Mouse (Mus musculus): ENCODE data around the gene Rhbdl3. TPM values are rescaled to one million over a fixed set of nuclear protein-coding genes. Genes with fewer than 3 reads are reported as not detected.
A peak's percentile ranks its signal among the peaks of the same experiment; 100 is the strongest.
"Not testable (repeated sequence)": the region's sequence is repeated elsewhere in the genome, so short reads cannot be mapped to it uniquely, and the experiment has no call there.

The Rhbdl3 gene
- total RNA-seq, 4 experiments from 2014 or later = 23.0 to 29.2 (median 24.2) TPM

GRCm38 (mm10) chr11:80312565-80312964 is 11.9 kb downstream of the Rhbdl3 start:
- no peak for DNase-seq (ENCODE audit: low spot score in 2 of 2)

DNA sequence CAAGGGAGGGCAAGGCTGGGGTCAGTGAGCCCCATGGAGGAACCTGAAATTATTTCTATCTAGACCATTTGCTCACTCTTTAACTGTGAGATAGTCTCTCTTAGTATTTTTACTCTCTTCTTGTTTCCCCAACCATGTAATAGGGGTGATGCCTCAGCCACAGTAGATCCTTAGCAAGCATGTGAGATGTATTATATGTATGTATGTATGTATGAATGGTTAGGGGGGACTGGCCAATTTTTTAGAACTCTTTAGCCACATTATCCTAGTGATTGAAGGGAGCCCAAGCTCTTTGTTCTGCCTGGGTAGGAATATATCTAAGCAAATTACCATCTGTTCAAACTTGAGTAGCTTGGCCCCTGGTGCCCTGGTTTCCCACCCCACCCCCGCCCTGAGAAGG is 12.8 kb downstream of the Rhbdl3 start:
- no peak for DNase-seq (ENCODE audit: low spot score in 2 of 2)

GRCm38 (mm10) chr11:80313944-80314343 is 13.2 kb downstream of the Rhbdl3 start:
- DNase-seq (ENCODE audit: low spot score in 2 of 2) = no peak

DNA sequence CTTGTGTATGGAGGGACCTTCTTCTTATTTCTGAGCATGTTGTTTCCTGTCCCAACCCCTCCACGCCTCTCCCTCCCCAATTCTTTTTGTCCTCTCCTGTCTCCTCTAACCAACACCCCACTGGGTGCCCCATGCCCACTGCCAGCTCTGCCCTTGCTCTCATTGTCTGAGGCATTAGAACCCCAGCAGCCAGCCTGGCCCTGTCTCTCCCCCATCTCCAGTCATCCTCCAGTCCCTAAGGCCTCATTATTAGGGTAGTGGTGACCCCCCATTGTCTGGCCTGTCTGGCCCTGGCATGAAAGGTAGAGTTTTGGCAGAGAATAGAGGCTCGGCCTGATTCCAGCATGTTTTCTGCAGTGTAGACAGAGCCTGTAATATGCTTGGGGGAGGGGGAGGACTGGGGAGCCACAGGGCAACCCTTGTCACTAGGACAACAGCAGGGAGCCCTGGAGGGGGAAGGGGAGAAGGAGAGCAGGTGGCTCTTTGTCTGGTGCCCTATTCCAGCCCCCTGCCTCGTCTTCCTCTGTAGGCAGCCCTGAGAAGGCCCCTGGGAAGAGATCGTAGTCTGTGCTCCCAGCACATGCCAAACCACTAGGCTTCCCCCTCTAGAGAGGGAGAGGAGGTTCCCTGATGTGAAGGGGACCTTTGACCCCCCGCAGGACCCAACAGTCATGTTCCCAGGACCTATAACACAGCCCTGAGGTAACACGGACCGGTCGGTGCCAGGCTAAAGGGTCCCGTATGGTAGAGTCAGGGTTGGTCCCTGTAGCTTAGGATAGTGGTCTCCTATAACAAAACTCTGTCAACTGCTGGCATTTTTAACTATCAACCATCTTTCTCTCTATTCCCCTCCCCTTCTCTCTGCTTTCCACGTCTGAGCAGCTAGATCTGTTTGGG is 15.3 kb downstream of the Rhbdl3 start:
- DNase-seq (ENCODE audit: low spot score in 2 of 2) = no peak

- DNase-seq (ENCODE audit: low spot score in 2 of 2) = no peak
These were observed 22.5 kb downstream of the Rhbdl3 start for GRCm38 (mm10) chr11:80323255-80323654.

- no peak for DNase-seq (ENCODE audit: low spot score in 2 of 2)
These were observed 23.9 kb downstream of the Rhbdl3 start for GRCm38 (mm10) chr11:80324636-80325035.

DNA sequence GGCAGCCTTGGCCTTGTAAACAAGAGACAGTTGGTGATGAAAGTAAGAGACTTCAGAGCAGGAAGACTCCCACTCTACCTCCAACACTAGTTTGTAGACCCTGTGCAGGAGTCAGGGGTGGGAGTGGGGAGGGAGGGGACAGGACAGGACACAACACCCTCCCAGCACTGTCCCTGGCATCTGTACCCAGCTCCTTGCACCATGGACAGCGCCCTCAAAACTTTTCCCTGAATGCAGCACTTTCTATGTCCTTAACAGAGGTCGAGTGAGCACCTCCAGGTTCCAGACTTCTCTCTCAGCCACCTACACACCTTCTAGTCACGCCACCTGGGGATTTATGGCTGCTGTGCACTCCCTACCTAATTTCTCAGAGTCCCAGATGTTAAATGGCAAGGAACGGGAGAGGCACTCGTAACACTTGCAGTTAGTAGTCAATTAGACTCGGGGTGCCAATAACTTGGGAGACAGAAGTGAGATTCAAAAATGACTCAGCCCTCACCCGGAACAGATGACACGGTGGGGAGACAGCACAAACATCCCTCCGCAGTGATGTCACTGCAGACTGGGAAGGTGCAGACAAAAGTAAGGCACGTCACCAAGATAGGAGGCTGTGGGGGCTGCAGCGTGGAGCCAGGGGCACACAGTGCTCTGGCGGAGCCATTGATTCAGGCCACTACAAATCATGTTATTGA is 32.1 kb downstream of the Rhbdl3 start:
- peak in 1 of 2 experiments; percentile 39 for DNase-seq (ENCODE audit: low spot score in 2 of 2)

GRCm38 (mm10) chr11:80335609-80336350 is 35.1 kb downstream of the Rhbdl3 start:
- DNase-seq (ENCODE audit: low spot score in 2 of 2) = no peak

- DNase-seq (ENCODE audit: low spot score in 2 of 2) = no peak
These were observed 35.6 kb downstream of the Rhbdl3 start for GRCm38 (mm10) chr11:80336351-80336730.

DNA sequence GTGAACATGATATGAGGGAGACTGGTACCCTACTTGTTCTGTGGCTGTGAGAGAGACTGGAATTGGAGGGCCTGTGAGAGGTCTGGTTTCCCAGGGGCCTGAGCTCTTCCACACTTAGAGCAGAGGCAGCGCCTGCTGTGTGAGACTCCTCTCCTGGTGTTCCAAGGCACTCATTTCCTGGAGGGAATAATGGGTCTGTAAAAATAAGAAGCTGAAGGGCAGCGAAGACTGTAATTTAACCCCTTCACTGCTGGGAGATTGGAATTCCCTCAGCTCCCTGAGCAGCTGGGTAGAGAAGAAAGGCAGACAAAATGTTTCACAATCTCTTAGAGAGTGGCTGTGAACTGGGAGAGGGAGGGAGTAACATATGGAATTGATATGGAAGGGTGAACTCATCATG is 41.8 kb downstream of the Rhbdl3 start:
- DNase-seq (ENCODE audit: low spot score in 2 of 2) = no peak

DNA sequence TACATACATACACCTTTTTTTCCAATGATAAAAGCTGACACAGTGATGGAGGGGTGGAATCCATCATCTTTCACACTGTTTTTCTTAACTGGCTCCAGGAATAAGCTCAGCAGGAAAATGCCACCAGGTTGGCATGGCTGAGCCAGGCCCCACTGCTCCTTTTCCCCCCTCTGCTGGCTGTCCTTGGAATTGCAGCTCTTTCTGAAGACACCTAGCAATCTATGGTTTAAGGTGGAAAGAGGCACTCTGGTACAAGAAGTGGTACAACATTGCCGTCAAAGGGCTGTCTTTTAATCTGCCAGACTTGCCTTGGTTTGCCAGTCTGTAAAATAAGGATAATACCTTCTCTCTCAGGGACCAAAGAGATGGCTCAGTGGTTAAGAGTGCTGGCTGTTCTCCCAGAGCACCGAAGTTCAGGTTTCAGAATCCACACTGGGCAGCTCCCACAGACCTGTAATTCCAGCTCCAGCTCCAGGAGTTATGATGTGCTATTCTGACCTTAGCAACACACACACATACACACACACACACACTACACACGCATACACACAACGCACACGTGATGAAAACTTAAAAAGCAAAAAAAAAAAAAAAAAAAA is 51.2 kb downstream of the Rhbdl3 start:
- peak; percentile 42 to 82 for DNase-seq (ENCODE audit: low spot score in 2 of 2)

GRCm38 (mm10) chr11:80354832-80355231 is 54.1 kb downstream of the Rhbdl3 start:
- no peak for DNase-seq (ENCODE audit: low spot score in 2 of 2)

GRCm38 (mm10) chr11:80368949-80369348 is 68.2 kb downstream of the Rhbdl3 start:
- no peak for DNase-seq (ENCODE audit: low spot score in 2 of 2)

DNA sequence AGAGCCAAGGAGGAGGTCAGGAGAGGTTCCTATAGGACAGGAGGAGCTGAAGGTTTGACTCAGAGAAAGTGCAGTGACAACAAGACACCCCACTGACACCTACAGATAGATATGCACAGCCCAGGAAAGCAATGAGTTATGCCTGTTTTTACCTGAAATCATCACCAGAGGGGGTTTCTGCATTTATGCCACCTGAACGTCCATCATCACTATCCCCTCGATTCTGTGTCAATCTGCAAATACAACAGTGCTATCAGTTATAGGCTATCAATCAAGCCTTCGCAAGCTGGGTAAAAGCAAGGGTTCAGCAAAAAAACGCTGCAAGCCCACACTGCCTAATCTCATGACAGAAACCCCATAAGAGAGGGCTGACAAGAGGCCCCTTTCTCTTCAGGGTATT is 75.9 kb downstream of the Rhbdl3 start:
- DNase-seq (ENCODE audit: low spot score in 2 of 2) = no peak

DNA sequence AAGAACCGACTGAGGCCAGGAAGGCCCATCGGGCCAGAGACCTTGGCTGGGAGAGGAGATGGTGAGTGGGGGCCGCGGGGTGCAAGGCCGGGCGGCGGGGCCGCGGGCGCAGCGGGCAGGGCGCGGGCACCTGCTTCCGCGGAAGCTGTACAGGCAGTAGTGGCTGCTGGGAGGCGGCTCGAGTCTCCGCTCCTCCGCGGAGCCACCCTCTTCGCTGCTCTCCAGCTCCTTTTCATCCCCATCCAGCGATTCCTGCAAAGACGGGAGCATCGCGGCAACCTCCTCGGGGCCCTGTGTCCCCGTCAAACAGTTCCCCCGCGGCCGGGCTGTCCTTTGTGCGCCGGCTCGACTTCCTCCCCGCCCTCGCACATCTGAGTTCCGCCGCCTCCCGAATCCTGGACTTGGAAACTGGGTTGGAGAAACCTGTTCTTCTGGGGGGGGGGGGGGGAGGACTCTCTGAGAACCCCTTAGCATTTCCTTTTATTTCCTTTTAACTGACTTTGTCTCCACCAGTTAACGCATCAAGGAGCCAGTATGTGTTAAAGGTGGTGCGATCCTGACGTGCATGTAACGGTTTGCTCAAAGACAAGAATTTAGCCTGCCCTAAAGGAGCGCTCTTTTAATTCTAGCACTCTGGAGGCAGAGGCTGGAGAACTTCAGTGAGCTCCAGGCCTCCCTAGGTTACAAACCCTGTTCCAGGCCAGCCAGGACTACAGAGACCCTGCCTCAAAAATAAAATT is 77.2 kb downstream of the Rhbdl3 start, which contains the start of gene 5730455P16Rik:
TSS of gene 5730455P16Rik (minus strand) at position 323 of the 740 bp plus-strand sequence.
- peak; percentile 64 for DNase-seq (ENCODE audit: low spot score in 2 of 2)

GRCm38 (mm10) chr11:80378452-80379068 is 77.8 kb downstream of the Rhbdl3 start:
- not testable (repeated sequence) for DNase-seq (ENCODE audit: low spot score in 2 of 2)

- DNase-seq (ENCODE audit: low spot score in 2 of 2) = not testable (repeated sequence)
These were observed 78.5 kb downstream of the Rhbdl3 start for GRCm38 (mm10) chr11:80379184-80379583.

GRCm38 (mm10) chr11:80382626-80383018 is 81.9 kb downstream of the Rhbdl3 start:
- peak in 1 of 2 experiments; percentile 28 for DNase-seq (ENCODE audit: low spot score in 2 of 2)

DNA sequence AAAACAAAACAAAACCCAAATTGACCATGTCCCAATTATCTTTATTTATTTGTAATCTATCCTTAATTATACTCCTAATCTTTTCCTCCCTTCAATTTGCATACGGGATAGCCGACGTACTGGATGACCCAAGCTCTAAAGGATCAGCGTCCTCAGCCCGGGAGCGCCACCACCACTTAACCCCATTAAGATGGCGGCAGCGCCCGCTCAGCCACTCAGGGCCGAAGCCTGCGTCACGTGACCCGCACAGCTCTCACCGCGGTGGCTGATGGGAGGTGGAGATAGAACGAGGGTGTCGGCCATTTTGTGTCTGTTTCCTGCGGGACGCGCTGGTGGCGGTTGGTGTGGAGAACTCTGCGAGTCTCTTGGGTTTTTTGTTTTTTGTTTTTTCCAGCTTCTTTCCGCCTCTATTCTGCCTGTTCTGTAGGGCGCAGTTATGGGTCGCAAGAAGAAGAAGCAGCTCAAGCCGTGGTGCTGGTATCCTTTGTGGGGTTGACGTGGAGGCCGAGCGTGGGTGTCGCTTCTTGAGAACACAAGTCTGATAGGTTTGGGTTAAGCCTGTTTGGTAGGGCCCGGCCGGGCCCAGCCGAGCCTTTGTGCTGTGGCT is 82.4 kb downstream of the Rhbdl3 start, which contains the start of gene Zfp207:
TSS of gene Zfp207 (plus strand) at position 261 of the 607 bp plus-strand sequence.
- peak; percentile 94 to 95 for DNase-seq (ENCODE audit: low spot score in 2 of 2)

DNA sequence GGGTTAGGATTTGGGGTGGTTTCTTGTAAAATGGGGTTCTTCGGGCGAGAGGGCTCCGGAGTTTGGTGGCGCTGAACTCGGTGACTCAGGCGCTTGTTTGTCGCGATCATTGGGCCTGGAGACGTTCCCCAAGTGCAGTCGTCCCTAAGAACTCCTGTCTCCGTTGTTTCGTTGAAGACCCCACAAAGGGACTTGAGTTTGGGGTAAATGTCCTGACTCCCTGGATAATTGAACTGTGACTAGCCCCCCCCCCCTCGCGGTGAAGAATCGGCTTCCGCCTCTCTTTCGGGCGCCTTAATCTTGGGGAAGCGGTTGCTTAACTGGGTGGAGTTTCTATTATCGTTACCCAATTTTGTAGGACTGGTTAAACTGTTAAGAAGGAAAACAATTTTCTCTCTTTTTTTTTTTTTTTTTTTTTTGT is 82.9 kb downstream of the Rhbdl3 start:
- no peak for DNase-seq (ENCODE audit: low spot score in 2 of 2)

Measured in left cerebral cortex, adult 8-10 months (tissue).